Mouse (Mus musculus): ENCODE data around the gene Gm42417.

GRCm38 (mm10) chr1:36531461-36531860, 7.8 kb downstream of the Gm42417 start:
- TF ChIP-seq EP300 (optimal IDR thresholded peaks at IDR 0.05) (no peak), CTCF (IDR thresholded peaks at IDR 0.05; ENCODE audit: low read depth) (no peak)
